Mouse (Mus musculus): Measurements from ENCODE around the gene Olfr1134. TPM values are rescaled to one million over a fixed set of nuclear protein-coding genes. Genes with fewer than 3 reads are reported as not detected.
"Not testable (repeated sequence)": the region's sequence is repeated elsewhere in the genome, so short reads cannot be mapped to it uniquely, and the experiment has no call there.

The Olfr1134 gene
- not detected for total RNA-seq (2021)
- long read RNA-seq, experiment 1 = 0 reads
- long read RNA-seq, experiment 2 = 0 reads

- no peak for DNase-seq (ENCODE audit: low spot score in 2 of 2)
Measured at GRCm38 (mm10) chr2:87658360-87658759, at the start of gene Olfr1134. Olfr1134 (minus strand) TSS chr2:87658460.

GRCm38 (mm10) chr2:87693847-87694246 lies 35.6 kb upstream of the Olfr1134 start, which contains the start of gene Olfr1136:
Olfr1136 (minus strand) TSS chr2:87693947.
- no peak for DNase-seq (ENCODE audit: low spot score in 2 of 2)

- no peak for DNase-seq (ENCODE audit: low spot score in 2 of 2)
Measured at GRCm38 (mm10) chr2:87673564-87673963, 15.3 kb upstream of the Olfr1134 start, which contains the start of gene Olfr1135. Olfr1135 (minus strand) TSS chr2:87673664.

GRCm38 (mm10) chr2:87647274-87647673 lies 11.0 kb downstream of the Olfr1134 start, which contains the start of gene Olfr1133:
Olfr1133 (minus strand) TSS chr2:87647374.
- no peak for DNase-seq (ENCODE audit: low spot score in 2 of 2)

GRCm38 (mm10) chr2:87642441-87642840 lies 15.8 kb downstream of the Olfr1134 start:
- no peak for DNase-seq (ENCODE audit: low spot score in 2 of 2)

GRCm38 (mm10) chr2:87637435-87637834 lies 20.8 kb downstream of the Olfr1134 start, which contains the start of gene Olfr1132:
Olfr1132 (minus strand) TSS chr2:87637535.
- DNase-seq (ENCODE audit: low spot score in 2 of 2) = no peak

- DNase-seq (ENCODE audit: low spot score in 2 of 2) = no peak
Measured at GRCm38 (mm10) chr2:87626804-87627203, 31.5 kb downstream of the Olfr1134 start, which contains the start of gene Olfr1131. Olfr1131 (plus strand) TSS chr2:87627104.

GRCm38 (mm10) chr2:87605912-87606311 lies 52.3 kb downstream of the Olfr1134 start, which contains the start of gene Olfr1130:
Olfr1130 (plus strand) TSS chr2:87606212.
- DNase-seq (ENCODE audit: low spot score in 2 of 2) = not testable (repeated sequence)

Other genes starting within 250 kb of the Olfr1134 start
- gene Olfr1123, start 241.8 kb downstream of the Olfr1134 start, total RNA-seq (2021) = not detected
- gene Olfr1124, start 228.2 kb downstream of the Olfr1134 start, total RNA-seq (2021) = not detected
- gene Olfr1126, start 204.5 kb downstream of the Olfr1134 start, total RNA-seq (2021) = not detected
- not detected for gene Pramel7, start 161.4 kb downstream of the Olfr1134 start, total RNA-seq (2021)
- gene Pramel6, start 151.9 kb downstream of the Olfr1134 start, total RNA-seq (2021) = not detected
- not detected for gene Olfr153, start 126.7 kb downstream of the Olfr1134 start, total RNA-seq (2021)
- gene Olfr1128, start 112.9 kb downstream of the Olfr1134 start, total RNA-seq (2021) = not detected
- gene Olfr1129, start 84.6 kb downstream of the Olfr1134 start, total RNA-seq (2021) = not detected
- not detected for gene Olfr1130, start 52.2 kb downstream of the Olfr1134 start, total RNA-seq (2021)
- gene Olfr1131, start 31.4 kb downstream of the Olfr1134 start, total RNA-seq (2021) = not detected
- gene Olfr1132, start 20.9 kb downstream of the Olfr1134 start, total RNA-seq (2021) = not detected
- gene Olfr1133, start 11.1 kb downstream of the Olfr1134 start, total RNA-seq (2021) = not detected
- not detected for gene Olfr1135, start 15.2 kb upstream of the Olfr1134 start, total RNA-seq (2021)
- not detected for gene Olfr1136, start 35.5 kb upstream of the Olfr1134 start, total RNA-seq (2021)
- not detected for gene Olfr1137, start 54.7 kb upstream of the Olfr1134 start, total RNA-seq (2021)
- gene Olfr1138, start 81.5 kb upstream of the Olfr1134 start, total RNA-seq (2021) = not detected
- gene Olfr1140, start 85.3 kb upstream of the Olfr1134 start, total RNA-seq (2021) = not detected
- gene Olfr1141, start 95.5 kb upstream of the Olfr1134 start, total RNA-seq (2021) = not detected
- not detected for gene Olfr152, start 121.0 kb upstream of the Olfr1134 start, total RNA-seq (2021)
- gene Olfr1143, start 142.1 kb upstream of the Olfr1134 start, total RNA-seq (2021) = not detected
- gene Olfr1145, start 151.4 kb upstream of the Olfr1134 start, total RNA-seq (2021) = not detected
- not detected for gene Olfr1148, start 172.1 kb upstream of the Olfr1134 start, total RNA-seq (2021)
- gene Olfr1150-ps1, start 185.5 kb upstream of the Olfr1134 start, total RNA-seq (2021) = not detected
- gene Olfr1151, start 197.4 kb upstream of the Olfr1134 start, total RNA-seq (2021) = not detected
- not detected for gene Olfr1152, start 208.0 kb upstream of the Olfr1134 start, total RNA-seq (2021)
- not detected for gene Olfr1153, start 236.5 kb upstream of the Olfr1134 start, total RNA-seq (2021)
- not detected for gene Olfr1154, start 246.7 kb upstream of the Olfr1134 start, total RNA-seq (2021)